ENCODE assay signal across 17 mouse cellular contexts in the genomic region with DNA sequence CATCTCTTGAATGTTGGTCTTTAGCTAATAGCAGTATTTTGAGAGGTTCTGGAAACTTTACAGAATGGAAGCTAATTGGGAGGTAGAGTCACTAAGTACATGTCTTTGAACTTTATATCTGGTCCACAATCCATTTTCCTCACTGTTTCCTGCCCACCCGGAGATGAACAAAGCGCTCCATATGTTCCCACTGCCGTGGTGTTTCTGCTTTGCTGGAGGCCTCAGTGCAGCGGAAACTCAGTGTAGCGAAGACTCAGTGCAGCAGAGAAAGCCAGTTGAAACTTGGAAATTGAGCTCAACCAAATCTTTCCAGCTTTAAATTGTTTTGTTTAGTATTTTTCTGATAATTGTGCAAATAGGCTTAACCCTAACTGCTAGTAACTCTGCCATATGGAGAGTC. TPM values are rescaled to one million over a fixed set of nuclear protein-coding genes. Genes with fewer than 3 reads are reported as not detected.
DNase-seq lines count a peak whose midpoint lies in the region; ATAC-seq and TF ChIP-seq lines count a peak whose summit lies in the region.
"Had no signal": no experiment of that assay in that cellular context is flagged by ENCODE, and none has a peak within 500 bp of the region (broad histone marks: within the 10 kb centered on the region; RNA-seq: fewer than 3 reads in every experiment).

No protein-coding gene starts in this region.

- 47% methylated on average over 5 of the region's 5 CpGs for WGBS in forebrain, embryonic 12.5 days
- WGBS in forebrain, embryonic 11.5 days: 50% methylated on average over 5 of the region's 5 CpGs
- WGBS in hindbrain, embryonic 12.5 days: 64% methylated on average over 5 of the region's 5 CpGs
- WGBS in hindbrain, embryonic 16.5 days: 39% methylated on average over 5 of the region's 5 CpGs
- WGBS in kidney, adult 2 months: 88% methylated on average over 5 of the region's 5 CpGs

- H3K9ac ChIP-seq in forebrain, embryonic 12.5 days: no peak overlapping the region
- H3K9ac ChIP-seq in forebrain, embryonic 11.5 days (ENCODE audit: low read length): no peak overlapping the region
- no peak overlapping the region for H3K9ac ChIP-seq in hindbrain, embryonic 12.5 days
- H3K9ac ChIP-seq in hindbrain, embryonic 16.5 days (ENCODE audit: low read depth, low read length): no peak overlapping the region
- H3K9ac ChIP-seq: intestine, embryonic 15.5 days; limb, embryonic 13.5 days; liver, embryonic 13.5 days; midbrain, embryonic 12.5 days had no signal

- no peaks in the 10 kb centered on the region for H3K27me3 ChIP-seq in forebrain, embryonic 12.5 days
- H3K27me3 ChIP-seq in forebrain, embryonic 11.5 days (ENCODE audit: control insufficient read depth, insufficient read depth, low read length): no peaks in the 10 kb centered on the region
- H3K27me3 ChIP-seq in hindbrain, embryonic 12.5 days: no peaks in the 10 kb centered on the region
- H3K27me3 ChIP-seq in hindbrain, embryonic 16.5 days (replicated peaks; ENCODE audit: control insufficient read depth, insufficient read depth, low read length): no peaks in the 10 kb centered on the region
- no peaks in the 10 kb centered on the region for H3K27me3 ChIP-seq in kidney, adult 2 months (replicated peaks; ENCODE audit: control insufficient read depth, insufficient read depth, low read length)
- H3K27me3 ChIP-seq: CH12.LX; intestine, embryonic 15.5 days; limb, embryonic 13.5 days; liver, embryonic 13.5 days; midbrain, embryonic 12.5 days had no signal

- H3K27ac ChIP-seq in forebrain, embryonic 12.5 days: peak overlapping the region; percentile 42
- no peak overlapping the region for H3K27ac ChIP-seq in forebrain, embryonic 11.5 days (ENCODE audit: low read depth, low read length)
- H3K27ac ChIP-seq in hindbrain, embryonic 12.5 days: peak overlapping the region; percentile 40; the same call in 1 of the 2 replicates
- no peak overlapping the region for H3K27ac ChIP-seq in hindbrain, embryonic 16.5 days (ENCODE audit: low read depth, low read length)
- H3K27ac ChIP-seq in kidney, adult 2 months (ENCODE audit: insufficient read depth, low read depth, low read length): no peak overlapping the region
- H3K27ac ChIP-seq: intestine, embryonic 15.5 days; limb, embryonic 13.5 days; liver, embryonic 13.5 days; midbrain, embryonic 12.5 days had no signal

- no peaks in the 10 kb centered on the region for H3K36me3 ChIP-seq in forebrain, embryonic 12.5 days (replicated peaks)
- H3K36me3 ChIP-seq in forebrain, embryonic 11.5 days (ENCODE audit: control insufficient read depth, insufficient read depth, low read length): no peaks in the 10 kb centered on the region
- H3K36me3 ChIP-seq in hindbrain, embryonic 12.5 days: no peaks in the 10 kb centered on the region
- H3K36me3 ChIP-seq in hindbrain, embryonic 16.5 days (ENCODE audit: control insufficient read depth, insufficient read depth, low read length): no peaks in the 10 kb centered on the region
- no peaks in the 10 kb centered on the region for H3K36me3 ChIP-seq in kidney, adult 2 months (ENCODE audit: control insufficient read depth, insufficient read depth, low read length)
- H3K36me3 ChIP-seq: intestine, embryonic 15.5 days; limb, embryonic 13.5 days; liver, embryonic 13.5 days; midbrain, embryonic 12.5 days had no signal

- H3K4me1 ChIP-seq in forebrain, embryonic 12.5 days: peaks cover 60% of the 10 kb centered on the region
- peaks cover 21% of the 10 kb centered on the region; the same call in 1 of the 2 replicates for H3K4me1 ChIP-seq in forebrain, embryonic 11.5 days (replicated peaks; ENCODE audit: control insufficient read depth, insufficient read depth, low read length)
- peaks cover 34% of the 10 kb centered on the region for H3K4me1 ChIP-seq in hindbrain, embryonic 12.5 days
- H3K4me1 ChIP-seq in hindbrain, embryonic 16.5 days (ENCODE audit: control insufficient read depth, insufficient read depth, low read depth, low read length): peaks cover 14% of the 10 kb centered on the region
- peaks cover 13% of the 10 kb centered on the region for H3K4me1 ChIP-seq in kidney, adult 2 months (ENCODE audit: control insufficient read depth, insufficient read depth, low read length)
- H3K4me1 ChIP-seq: liver, embryonic 13.5 days had no signal

- no peak for TF ChIP-seq POLR2A in kidney, adult 2 months (IDR thresholded peaks at IDR 0.05; ENCODE audit: low read depth, low read length)

- H3K4me2 ChIP-seq in forebrain, embryonic 12.5 days: no peak overlapping the region
- H3K4me2 ChIP-seq in forebrain, embryonic 11.5 days (ENCODE audit: low read depth, low read length, severe bottlenecking): no peak overlapping the region
- no peak overlapping the region for H3K4me2 ChIP-seq in hindbrain, embryonic 12.5 days (replicated peaks)
- H3K4me2 ChIP-seq in hindbrain, embryonic 16.5 days (ENCODE audit: low read length): no peak overlapping the region
- H3K4me2 ChIP-seq: intestine, embryonic 15.5 days; limb, embryonic 13.5 days; liver, embryonic 13.5 days; midbrain, embryonic 12.5 days had no signal

- TF ChIP-seq CTCF in kidney, adult 2 months (conservative IDR thresholded peaks at IDR 0.05; ENCODE audit: insufficient read depth, insufficient read length, low read depth, low read length): no peak

- no peak overlapping the region for H3K4me3 ChIP-seq in forebrain, embryonic 12.5 days (replicated peaks)
- no peak overlapping the region for H3K4me3 ChIP-seq in forebrain, embryonic 11.5 days (ENCODE audit: low read depth, low read length)
- H3K4me3 ChIP-seq in hindbrain, embryonic 12.5 days: no peak overlapping the region
- no peak overlapping the region for H3K4me3 ChIP-seq in hindbrain, embryonic 16.5 days (ENCODE audit: low read length)
- H3K4me3 ChIP-seq in kidney, adult 2 months (ENCODE audit: insufficient read depth, low read depth, low read length): no peak overlapping the region
- H3K4me3 ChIP-seq: intestine, embryonic 15.5 days; limb, embryonic 13.5 days; liver, embryonic 13.5 days; midbrain, embryonic 12.5 days had no signal

- no peak for DNase-seq in forebrain, embryonic 11.5 days (ENCODE audit: low spot score)
- DNase-seq in retina, postnatal 1 day: peak; percentile 35
- no peak for DNase-seq in retina, embryonic 14.5 days (ENCODE audit: low spot score)
- no peak for DNase-seq in kidney, adult 2 months
- DNase-seq: adrenal gland, postnatal 25 days; cerebellum, adult 8-10 months; gastrocnemius, postnatal 14 days; kidney, postnatal 4 days; liver, embryonic 13.5 days; thymus, adult 2 months had no signal

- ATAC-seq in forebrain, embryonic 12.5 days (ENCODE audit: low FRiP score): no peak
- ATAC-seq in forebrain, embryonic 11.5 days (replicated peaks; ENCODE audit: low FRiP score): no peak
- ATAC-seq in hindbrain, embryonic 12.5 days (ENCODE audit: low FRiP score): no peak
- no peak for ATAC-seq in hindbrain, embryonic 16.5 days
- ATAC-seq: intestine, embryonic 15.5 days had no signal

- no peaks in the 10 kb centered on the region for H3K9me3 ChIP-seq in forebrain, embryonic 12.5 days
- no peaks in the 10 kb centered on the region for H3K9me3 ChIP-seq in forebrain, embryonic 11.5 days (ENCODE audit: control insufficient read depth, low read length)
- H3K9me3 ChIP-seq in hindbrain, embryonic 12.5 days (replicated peaks): no peaks in the 10 kb centered on the region
- no peaks in the 10 kb centered on the region for H3K9me3 ChIP-seq in hindbrain, embryonic 16.5 days (ENCODE audit: control insufficient read depth, low read length)
- H3K9me3 ChIP-seq: intestine, embryonic 15.5 days; limb, embryonic 13.5 days; liver, embryonic 13.5 days; midbrain, embryonic 12.5 days had no signal

RNA-seq across cellular contexts. Expression of a gene that starts 26.4 kb away (rescaled TPM):
- 9.4 and 10.3 TPM in 2 replicates for polyA plus RNA-seq in forebrain, embryonic 12.5 days (2016; fragmentation: Nextera tagmentation; extraction: Ambion mirVana)
- polyA plus RNA-seq in forebrain, embryonic 11.5 days (2014; fragmentation: Nextera tagmentation; extraction: Ambion mirVana): 9.7 and 11.5 TPM in 2 replicates
- polyA plus RNA-seq in hindbrain, embryonic 12.5 days (2016; fragmentation: Nextera tagmentation; extraction: Ambion mirVana): 8.9 and 9.4 TPM in 2 replicates
- polyA plus RNA-seq in hindbrain, embryonic 16.5 days (2015; fragmentation: Nextera tagmentation; extraction: Ambion mirVana): 7.3 and 7.4 TPM in 2 replicates
- polyA plus RNA-seq in kidney, adult 2 months (2012; rRNA removed): 10.2 and 12.0 TPM in 2 replicates

Comparison
In these comparisons a context has a peak if more than half of its experiments do, and no peak if none do; other contexts are left out.
1. H3K27ac ChIP-seq: peak in forebrain, embryonic 12.5 days (single experiment) and hindbrain, embryonic 12.5 days (single experiment); none in forebrain, embryonic 11.5 days (single experiment), hindbrain, embryonic 16.5 days (single experiment) and kidney, adult 2 months (single experiment).